Mouse (Mus musculus) ES-CJ7 (cell line): ENCODE results near the gene Nectin3.
"Not testable (repeated sequence)": the region's sequence is repeated elsewhere in the genome, so short reads cannot be mapped to it uniquely, and the experiment has no call there.

Experiments used
- DNase-seq: peaks from one replicate; pipeline ENCODE4 v3.0.0; 2011; ENCODE audit warnings: low read depth, low spot score

Gene Nectin3

DNA sequence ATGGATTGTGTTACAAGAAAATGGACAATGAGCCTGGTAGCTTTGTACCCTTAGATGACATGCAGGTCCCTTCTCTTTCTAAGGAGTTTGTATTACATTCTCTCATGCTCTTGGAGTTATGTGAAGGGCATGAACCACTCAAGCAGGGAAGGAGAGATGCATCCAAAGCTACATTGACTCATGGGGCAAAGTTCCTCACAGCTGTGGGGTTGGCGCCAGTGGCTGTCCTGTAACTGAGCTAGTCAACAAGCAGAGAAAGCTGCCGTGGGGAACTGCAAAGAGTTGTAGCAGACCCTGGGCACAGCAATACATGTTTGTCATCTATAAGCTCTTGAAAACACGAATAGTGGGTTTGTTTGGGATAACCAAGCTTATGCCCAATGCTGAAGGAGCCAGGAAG lies 82.1 kb downstream of the Nectin3 start:
- DNase-seq = no peak

DNA sequence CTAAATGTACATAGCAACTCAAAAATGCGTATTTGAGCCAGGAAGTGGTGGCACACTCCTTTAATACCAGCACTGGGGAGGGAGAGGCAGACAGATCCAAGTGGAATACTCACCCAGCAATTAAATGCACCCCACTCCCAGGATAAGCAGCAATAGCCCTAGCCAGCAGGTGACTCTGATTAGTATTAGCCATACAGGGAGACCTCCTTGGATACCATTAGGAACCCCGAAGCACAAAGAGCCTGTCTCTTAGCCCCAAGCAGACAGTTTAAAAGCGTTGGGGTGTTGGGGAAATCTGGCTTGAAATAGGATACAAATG lies 87.6 kb downstream of the Nectin3 start:
- no peak for DNase-seq

DNA sequence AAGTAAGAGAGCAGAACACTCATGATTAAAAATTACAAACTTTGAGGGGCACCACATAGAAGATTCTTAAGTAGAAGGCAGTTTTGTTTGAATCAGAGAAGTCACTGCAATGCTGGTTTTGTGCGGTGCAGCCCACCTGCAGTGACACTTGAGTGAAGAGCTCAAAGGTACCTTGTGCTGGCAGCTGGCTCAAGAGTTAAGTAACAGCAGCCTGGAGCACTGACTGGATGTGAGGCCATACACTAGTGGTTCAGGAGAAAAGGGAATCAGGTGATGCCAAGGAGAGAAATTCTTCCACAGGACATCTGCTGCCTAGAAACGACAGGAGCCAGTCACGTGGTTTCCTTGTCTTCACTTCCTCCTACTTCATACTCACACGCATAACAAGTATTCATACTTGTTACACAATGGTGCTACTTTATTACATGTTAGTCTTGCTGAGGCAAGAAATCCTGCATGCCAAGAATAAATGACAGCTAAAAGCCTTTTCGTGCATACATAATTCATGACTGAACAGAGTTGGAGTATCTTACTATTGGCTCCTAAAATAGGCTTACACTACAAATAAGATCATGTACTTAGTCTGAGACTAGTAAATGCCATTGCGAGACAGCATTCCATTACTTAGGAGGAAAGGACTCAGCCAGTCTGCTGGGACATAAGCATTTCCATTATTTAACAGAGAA lies 88.1 kb downstream of the Nectin3 start:
- DNase-seq = no peak

DNA sequence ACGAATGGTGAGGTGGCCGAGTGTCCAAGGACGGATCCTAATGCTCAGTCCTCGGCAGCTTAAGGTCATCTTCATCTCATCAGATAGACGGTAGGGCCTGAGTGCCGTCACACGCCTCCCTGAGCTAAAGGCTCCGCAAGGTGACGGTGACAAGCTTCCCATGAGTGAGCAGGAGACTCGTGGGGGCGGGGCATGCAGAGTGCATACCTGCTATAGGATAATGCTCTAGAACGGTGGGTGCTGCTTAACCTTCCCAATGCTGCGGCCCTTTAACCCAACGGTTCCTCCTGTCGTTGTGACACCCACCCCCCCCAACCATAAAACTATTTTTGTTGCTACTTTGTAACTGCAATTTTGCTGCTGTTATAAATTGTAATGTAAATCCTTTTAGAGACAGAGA lies 90.3 kb downstream of the Nectin3 start:
- no peak for DNase-seq

DNA sequence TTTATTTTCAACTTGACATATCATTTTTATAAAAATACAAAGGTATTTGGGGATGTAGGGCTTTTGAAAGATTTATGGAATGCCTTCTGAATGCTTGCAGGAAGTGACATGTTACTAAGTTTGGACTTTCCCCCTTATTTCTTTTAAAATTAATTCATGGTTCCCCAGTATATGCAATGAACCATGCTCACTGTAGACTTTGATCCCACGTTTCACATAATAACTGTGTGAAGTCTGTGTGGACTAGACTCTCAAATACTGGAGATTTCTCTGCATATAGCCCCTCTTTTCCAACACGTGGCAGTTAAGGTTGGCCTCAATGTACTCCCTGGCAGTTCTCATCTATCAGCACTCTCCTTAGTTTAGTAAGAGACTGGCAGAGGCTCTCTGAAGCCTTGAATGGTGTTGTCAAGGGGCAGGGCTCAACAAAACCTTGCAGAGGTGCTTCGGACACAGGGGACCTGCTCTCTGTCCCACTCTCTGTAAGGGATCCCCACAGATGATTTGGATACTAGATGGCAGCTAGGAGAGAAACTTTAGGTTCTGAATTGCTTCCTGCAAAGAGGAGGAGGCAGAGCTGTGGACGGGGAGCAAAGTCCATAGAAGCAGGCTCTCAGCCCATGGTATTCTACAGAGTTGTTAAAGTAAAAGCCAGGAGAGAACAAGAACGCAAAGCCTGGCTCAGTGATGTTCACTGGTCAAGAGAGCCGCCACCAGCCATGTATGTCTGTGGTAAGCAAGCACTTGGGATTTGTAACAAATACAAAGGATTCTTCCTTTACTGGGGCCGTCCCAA lies 91.3 kb downstream of the Nectin3 start:
- DNase-seq = no peak

DNA sequence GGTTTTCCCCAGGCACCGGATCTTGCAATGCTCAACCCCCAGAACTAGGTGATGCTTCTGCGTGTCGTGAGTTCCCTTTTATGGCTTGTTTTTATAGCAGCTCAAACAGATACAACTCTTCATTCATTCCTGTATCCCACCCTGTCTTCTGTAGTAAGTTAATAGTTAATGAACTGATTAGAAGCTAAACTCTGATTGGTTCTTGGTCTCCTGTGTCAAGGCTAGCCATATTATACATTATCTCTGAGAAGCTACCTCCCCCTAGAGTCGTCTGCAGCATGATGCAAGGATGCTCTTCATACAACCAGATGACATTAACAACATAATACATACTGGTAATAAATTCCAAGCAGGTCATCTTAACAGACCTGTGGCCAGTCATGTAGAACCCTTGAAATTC lies 100.4 kb downstream of the Nectin3 start:
- DNase-seq = no peak

DNA sequence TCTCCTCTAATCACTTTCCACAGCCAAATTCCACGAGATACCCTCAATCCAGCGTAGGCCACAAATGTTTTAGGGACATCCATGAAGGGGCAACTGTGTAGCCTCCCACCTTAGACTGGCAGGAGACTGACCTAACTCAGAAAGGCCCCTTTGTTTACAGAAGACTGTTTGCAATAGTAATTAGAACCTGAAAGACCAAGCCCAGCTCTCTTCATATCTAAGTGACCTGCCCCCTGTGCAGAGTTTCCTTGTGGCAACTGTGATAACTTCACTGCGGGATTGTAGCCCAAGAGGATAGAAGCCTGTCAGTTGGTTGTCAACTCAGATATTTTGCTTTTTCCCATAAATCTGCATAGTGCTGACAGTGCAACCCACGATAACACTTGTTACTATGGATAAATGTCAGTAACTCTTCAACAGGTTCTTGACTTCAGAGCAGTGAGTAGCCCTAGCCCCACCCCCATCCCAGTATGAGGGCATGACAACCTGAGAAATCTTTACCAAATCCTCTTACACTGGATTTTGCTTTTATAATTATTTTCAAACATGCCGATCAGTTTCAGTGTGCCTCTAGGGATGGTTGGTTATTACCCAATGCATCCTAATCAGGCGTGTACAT lies 108.8 kb downstream of the Nectin3 start:
- no peak for DNase-seq

DNA sequence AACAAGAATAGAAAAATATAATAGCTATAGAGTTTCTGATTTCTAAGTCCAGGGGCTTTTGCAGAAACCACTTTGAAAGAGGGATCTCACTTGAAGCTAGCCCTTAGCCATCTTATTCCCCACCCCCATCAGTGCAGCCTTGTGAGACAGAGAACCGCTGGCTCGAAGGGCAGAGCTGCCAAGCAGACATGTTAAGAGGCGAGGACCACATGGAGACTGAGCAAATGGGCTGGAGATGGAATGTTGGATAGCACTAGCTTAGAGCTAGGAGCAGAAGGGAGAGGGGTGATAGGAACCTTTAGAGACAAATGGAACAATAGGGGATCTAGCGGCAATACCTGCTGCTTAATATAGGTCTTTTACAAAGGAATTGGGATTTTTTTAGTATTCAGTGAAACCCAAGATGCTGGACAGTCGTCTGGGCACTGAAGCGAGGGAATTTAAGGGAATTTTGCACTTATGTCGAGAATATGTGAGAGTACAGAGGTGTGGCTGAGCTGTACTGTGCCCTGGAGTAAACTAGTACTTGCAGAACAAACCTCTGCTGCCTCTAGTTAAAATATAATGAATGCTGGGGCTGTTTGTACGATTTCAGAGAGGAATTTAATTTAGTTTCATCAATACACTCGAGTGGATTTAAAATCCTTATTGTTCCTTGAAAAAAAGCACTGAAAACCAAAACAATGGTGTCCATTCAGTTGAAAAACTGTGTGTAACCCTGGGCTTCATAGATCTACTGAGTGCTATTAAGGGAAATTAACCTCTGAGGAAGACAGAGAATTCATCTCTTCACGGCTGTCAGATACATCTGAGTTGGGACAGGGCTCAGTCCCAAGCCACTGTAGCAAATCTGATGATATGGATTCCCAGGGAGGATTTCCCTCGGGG lies 109.6 kb downstream of the Nectin3 start:
- no peak for DNase-seq

DNA sequence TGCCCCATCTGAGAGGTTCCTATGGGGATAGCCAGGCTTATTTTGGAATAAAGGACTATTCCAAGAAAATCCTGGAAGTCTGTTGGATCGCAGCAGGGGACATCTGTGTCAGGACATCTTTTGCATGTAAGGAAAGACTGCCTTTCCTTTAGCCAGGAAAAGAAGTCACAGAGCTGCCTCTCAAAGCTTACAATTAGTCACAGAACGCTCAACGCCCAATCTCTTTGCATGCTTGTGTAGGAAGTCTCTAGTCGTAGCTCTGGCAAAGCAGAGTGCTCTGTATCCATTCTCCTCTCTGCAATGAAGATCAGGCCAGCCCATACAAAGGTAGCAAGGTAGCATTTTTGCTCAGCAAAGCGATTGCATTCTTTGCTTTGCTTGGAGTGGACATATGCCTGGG lies 114.0 kb downstream of the Nectin3 start:
- no peak for DNase-seq

DNA sequence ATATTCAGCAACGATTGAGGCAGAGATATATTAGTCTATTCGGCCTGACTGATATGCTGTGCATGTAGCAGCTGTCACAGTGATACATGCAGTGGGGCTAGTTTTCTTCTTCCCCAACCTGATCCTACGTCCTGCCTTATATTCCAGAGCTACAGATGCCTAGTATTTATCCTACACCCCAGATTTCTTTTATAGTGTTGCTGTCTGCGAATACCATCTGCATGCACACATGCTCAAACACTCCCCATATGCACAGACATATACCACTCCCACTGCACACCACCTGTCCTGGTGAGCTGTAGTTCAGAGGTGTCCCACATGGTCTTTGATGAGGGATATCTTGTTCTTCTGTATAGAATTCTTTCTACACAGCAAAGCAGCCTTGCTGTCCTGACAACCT lies 115.0 kb downstream of the Nectin3 start:
- no peak for DNase-seq

DNA sequence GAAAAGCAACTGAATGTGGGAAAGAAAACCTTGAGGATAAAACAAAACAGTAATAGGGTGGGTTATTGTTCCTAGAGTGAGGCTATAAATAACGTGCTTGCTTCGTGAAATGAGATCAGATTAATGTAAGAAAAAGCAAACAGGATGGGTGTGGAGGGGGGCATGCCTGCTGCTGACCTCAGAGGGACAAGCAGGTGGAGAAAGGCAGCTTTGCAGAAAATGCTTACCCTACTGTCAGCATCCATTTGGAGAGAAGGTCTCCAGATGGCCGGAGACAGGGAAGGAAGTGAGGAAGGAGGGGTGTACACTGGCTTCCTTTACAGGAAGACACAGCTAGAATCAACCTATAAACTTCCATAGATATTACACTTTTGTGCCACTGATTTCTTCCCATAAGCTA lies 121.8 kb downstream of the Nectin3 start:
- no peak for DNase-seq

DNA sequence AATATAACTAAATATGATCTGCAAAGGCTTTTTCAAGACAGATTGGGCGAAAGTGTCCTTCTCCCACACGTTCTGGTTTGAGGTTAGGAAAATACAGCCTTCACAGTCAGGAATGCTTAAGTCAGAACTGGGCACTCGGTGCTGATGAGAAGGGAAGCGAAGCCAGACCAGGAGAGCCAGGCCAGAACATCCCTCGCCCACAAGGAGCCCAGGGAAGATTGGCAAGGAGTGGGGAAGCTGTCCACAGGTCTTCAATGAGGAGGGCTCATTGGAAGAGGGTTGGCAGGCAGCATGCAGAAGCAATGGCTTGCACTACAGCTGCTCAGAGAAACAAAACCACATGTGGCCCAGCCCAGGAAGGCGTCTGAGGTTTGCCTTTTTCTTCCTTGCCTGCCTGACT lies 136.3 kb downstream of the Nectin3 start:
- no peak for DNase-seq

DNA sequence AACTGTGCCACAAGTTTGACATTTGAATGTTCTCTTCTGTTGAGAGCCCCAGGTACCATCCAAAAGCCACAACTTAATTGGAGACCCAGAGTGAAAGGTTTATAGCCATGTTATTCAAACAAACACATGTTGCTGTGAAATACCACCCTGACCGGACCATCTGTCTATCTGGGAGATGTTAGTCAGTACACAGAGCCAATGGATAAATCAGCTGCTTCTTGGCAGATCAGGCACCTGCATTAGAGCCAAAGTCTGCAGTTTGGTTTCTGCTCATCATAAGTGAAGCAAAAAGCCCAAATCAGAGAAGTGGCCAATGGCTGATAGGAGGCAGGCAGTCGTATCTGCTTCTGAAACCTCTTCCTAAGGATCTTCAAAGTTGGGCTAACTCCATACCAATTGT lies 140.7 kb downstream of the Nectin3 start:
- DNase-seq = not testable (repeated sequence)

DNA sequence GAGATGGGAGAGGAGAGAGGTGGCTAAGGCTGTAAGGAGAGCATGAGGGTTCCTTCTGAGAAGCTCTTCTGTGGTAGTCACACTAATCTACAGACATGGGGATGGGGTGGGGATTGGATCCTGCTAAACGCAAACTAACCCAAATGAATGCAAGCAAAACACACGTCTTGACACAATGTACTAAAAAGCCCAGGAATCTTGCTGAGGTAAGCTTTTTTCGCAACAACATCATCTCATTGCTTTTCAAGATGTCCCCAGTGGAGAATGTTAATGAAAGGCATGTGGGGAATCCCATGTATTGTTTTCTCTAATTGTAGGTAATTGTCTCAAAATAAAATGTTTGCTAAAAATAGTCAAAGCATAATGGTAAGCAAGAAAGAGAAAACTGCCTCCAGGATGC lies 141.7 kb downstream of the Nectin3 start:
- DNase-seq = no peak
